Mouse (Mus musculus) right cerebral cortex, postnatal 36 days (tissue): ENCODE data around the gene Rnf133.

Experiments used
- DNase-seq, 2 experiments: peaks; one replicate each; pipeline ENCODE4 v3.0.0; 2022; ENCODE audit warnings: low spot score in 2 of 2, mixed read lengths in 1 of 2

Gene Rnf133

GRCm38 (mm10) chr6:23650205-23650604, at the start of gene Rnf133:
TSS of gene Rnf133 (minus strand) at chr6:23650305.
- DNase-seq, result no peak

- DNase-seq, result no peak
Measured at GRCm38 (mm10) chr6:23678172-23678571, 28.1 kb upstream of the Rnf133 start.

GRCm38 (mm10) chr6:23655036-23655435, 4.9 kb upstream of the Rnf133 start, which contains the start of gene Rnf148:
TSS of gene Rnf148 (minus strand) at chr6:23655136.
- no peak for DNase-seq

GRCm38 (mm10) chr6:23648732-23649131, 1.4 kb downstream of the Rnf133 start:
- DNase-seq, result no peak

GRCm38 (mm10) chr6:23647627-23648247, 2.4 kb downstream of the Rnf133 start:
- DNase-seq, result no peak

- DNase-seq, result peak; percentile 12 to 26
Measured at GRCm38 (mm10) chr6:23637081-23637480, 13.0 kb downstream of the Rnf133 start.

- DNase-seq, result no peak
Measured at GRCm38 (mm10) chr6:23635208-23635607, 14.9 kb downstream of the Rnf133 start.

- no peak for DNase-seq
Measured at GRCm38 (mm10) chr6:23634016-23634415, 16.1 kb downstream of the Rnf133 start.

GRCm38 (mm10) chr6:23630465-23630864, 19.6 kb downstream of the Rnf133 start:
- DNase-seq, result no peak
